Mouse (Mus musculus) hindbrain, embryonic 16.5 days (tissue): ENCODE data around the gene Rnf43. TPM values are rescaled to one million over a fixed set of nuclear protein-coding genes. Genes with fewer than 3 reads are reported as not detected.

Experiments
- ATAC-seq: fragments of 200-750 bp; cut with Nextera tagmentation; 2 replicates; pipeline ENCODE4 v1.8.0; 2017; ENCODE audit warnings: moderate TSS enrichment, moderate library complexity
- H3K27ac ChIP-seq: fragments of 300-500 bp; sonication (generic); 2 replicates; pipeline ENCODE4 v1.5.1; 2014; ENCODE audit warnings: low read depth, mild to moderate bottlenecking, control low read depth, low read length, moderate library complexity
- H3K27me3 ChIP-seq: fragments of 300-500 bp; sonication (generic); replicated peaks from 2 replicates; pipeline ENCODE4 v1.6.1; 2014; ENCODE audit warnings: low read length; ENCODE audit not compliant: control insufficient read depth, insufficient read depth
- H3K36me3 ChIP-seq: fragments of 300-500 bp; sonication (generic); 2 replicates; pipeline ENCODE4 v1.6.1; 2014; ENCODE audit warnings: mild to moderate bottlenecking, low read length, moderate library complexity, mixed read lengths; ENCODE audit not compliant: control insufficient read depth, insufficient read depth
- H3K4me1 ChIP-seq: fragments of 300-500 bp; sonication (generic); 2 replicates; pipeline ENCODE4 v1.6.1; 2014; ENCODE audit warnings: low read depth, low read length; ENCODE audit not compliant: control insufficient read depth, insufficient read depth
- H3K4me2 ChIP-seq: fragments of 300-500 bp; sonication (generic); 2 replicates; pipeline ENCODE4 v1.6.1; 2014; ENCODE audit warnings: mild to moderate bottlenecking, low read length, control low read depth, moderate library complexity
- H3K4me3 ChIP-seq: fragments of 300-500 bp; sonication (generic); 2 replicates; pipeline ENCODE4 v1.5.1; 2014; ENCODE audit warnings: mild to moderate bottlenecking, low read length, control low read depth, moderate library complexity
- H3K9ac ChIP-seq: fragments of 300-500 bp; sonication (generic); 2 replicates; pipeline ENCODE4 v1.6.1; 2014; ENCODE audit warnings: low read depth, mild to moderate bottlenecking, control low read depth, low read length, moderate library complexity
- H3K9me3 ChIP-seq: fragments of 300-500 bp; sonication (generic); 2 replicates; pipeline ENCODE4 v1.6.1; 2014; ENCODE audit warnings: mild to moderate bottlenecking, low read length, moderate library complexity; ENCODE audit not compliant: control insufficient read depth
- WGBS: fragments of 180-500 bp; shearing (Covaris S2); extraction: QIAGEN DNeasy Blood & Tissue Kit; methylation state at CpG from one replicate; pipeline ENCODE4 v1.1.7; 2014; 5-methylcytosine and 5-hydroxymethylcytosine counted together
- polyA plus RNA-seq: library from polyadenylated mRNA; unstranded; fragments of >200 nt; fragmentation: Nextera tagmentation; extraction: Ambion mirVana; gene quantifications from 2 replicates; pipeline ENCODE4 v1.2.1, GENCODE M21; 2015

Rnf43 gene
- polyA plus RNA-seq, 1 experiment from 2014 or later = 0.71 TPM

DNA sequence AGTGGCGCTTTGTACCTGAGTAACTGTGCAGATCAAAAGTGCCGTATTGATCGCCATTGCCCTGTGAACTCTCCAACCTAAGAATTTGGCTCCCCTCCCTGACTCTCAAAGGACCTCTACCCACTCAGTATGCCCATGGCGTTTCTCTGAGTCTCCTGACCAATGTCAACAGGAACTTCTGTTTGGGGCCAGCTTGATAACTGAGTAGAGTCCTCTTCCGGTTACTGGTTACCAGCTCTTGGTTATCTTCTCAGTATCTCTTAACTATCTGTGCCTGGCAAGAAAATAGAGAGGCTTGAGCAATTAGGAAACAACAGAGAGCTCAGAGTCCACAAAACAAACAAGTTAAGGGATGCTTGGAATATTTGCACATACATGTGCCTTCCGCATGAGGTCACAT, 38.6 kb downstream of the Rnf43 start:
- Histone ChIP-seq H3K4me3 (no peak overlapping the region), H3K4me1 (no peaks in the 10 kb centered on the region), H3K4me2 (no peak overlapping the region), H3K9ac (no peak overlapping the region), H3K27ac (no peak overlapping the region), H3K36me3 (no peaks in the 10 kb centered on the region), H3K9me3 (no peaks in the 10 kb centered on the region), H3K27me3 (no peaks in the 10 kb centered on the region)
- no peak for ATAC-seq
- WGBS = 87% methylated on average over 6 of the region's 6 CpGs

- Histone ChIP-seq H3K9me3 (no peaks in the 10 kb centered on the region), H3K4me3 (no peak overlapping the region), H3K4me2 (no peak overlapping the region), H3K36me3 (no peaks in the 10 kb centered on the region), H3K27ac (no peak overlapping the region), H3K27me3 (no peaks in the 10 kb centered on the region), H3K9ac (no peak overlapping the region), H3K4me1 (no peaks in the 10 kb centered on the region)
- WGBS = 88% methylated on average over 14 of the region's 14 CpGs
- ATAC-seq = no peak
Measured at GRCm38 (mm10) chr11:87701877-87702620, 39.5 kb downstream of the Rnf43 start.

DNA sequence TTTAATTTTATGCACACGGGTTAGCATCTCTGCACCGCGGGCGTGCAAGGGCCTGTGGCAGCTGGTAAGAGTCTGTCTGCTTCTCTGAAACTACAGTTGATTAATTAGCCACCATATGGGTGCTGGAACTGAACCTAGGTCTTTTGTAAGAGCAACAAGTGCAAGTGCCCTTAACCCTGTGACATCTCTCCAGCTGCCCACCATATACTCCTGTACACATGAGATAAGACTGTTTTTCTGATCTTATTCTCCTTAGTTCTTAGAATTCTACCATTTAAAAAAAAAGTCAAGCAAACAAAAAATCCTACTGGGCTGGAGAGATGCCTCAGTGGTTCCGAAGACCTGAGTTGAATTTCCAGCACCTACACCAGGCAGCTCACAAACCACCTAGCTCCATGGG, 41.1 kb downstream of the Rnf43 start:
- Histone ChIP-seq H3K36me3 (no peaks in the 10 kb centered on the region), H3K27me3 (no peaks in the 10 kb centered on the region), H3K4me1 (no peaks in the 10 kb centered on the region), H3K27ac (no peak overlapping the region), H3K9ac (no peak overlapping the region), H3K9me3 (no peaks in the 10 kb centered on the region), H3K4me3 (no peak overlapping the region), H3K4me2 (no peak overlapping the region)
- no peak for ATAC-seq
- 74% methylated on average over 5 of the region's 5 CpGs for WGBS

DNA sequence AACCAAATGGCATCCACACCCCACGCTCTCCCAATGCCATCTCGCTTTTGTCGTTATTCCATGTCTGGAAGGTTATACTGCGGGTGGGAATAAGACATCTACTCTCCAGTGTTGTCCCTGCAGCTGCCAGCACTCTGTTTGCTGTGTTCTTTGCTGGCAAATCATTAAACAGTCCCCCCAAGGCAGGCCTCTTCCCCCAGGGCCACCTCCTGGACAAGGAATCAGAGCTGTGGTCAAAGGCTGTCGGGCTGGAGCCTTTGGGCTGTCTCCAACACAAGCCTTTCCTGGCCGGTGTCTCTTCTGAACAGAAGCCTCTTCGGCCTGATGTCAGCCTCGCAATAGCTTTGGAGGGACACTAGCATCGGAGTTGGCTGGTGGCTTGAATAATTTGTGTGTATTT, 41.8 kb downstream of the Rnf43 start:
- 75% methylated on average over 9 of the region's 9 CpGs for WGBS
- Histone ChIP-seq H3K9ac (no peak overlapping the region), H3K36me3 (no peaks in the 10 kb centered on the region), H3K27me3 (no peaks in the 10 kb centered on the region), H3K4me3 (no peak overlapping the region), H3K9me3 (no peaks in the 10 kb centered on the region), H3K4me2 (no peak overlapping the region), H3K4me1 (no peaks in the 10 kb centered on the region), H3K27ac (no peak overlapping the region)
- ATAC-seq = no peak

- Histone ChIP-seq H3K4me1 (peaks cover 7% of the 10 kb centered on the region), H3K9ac (no peak overlapping the region), H3K9me3 (no peaks in the 10 kb centered on the region), H3K4me3 (no peak overlapping the region), H3K27ac (no peak overlapping the region), H3K27me3 (no peaks in the 10 kb centered on the region), H3K4me2 (no peak overlapping the region), H3K36me3 (no peaks in the 10 kb centered on the region)
- ATAC-seq = no peak
- 13% methylated on average over 8 of the region's 8 CpGs for WGBS
Measured at GRCm38 (mm10) chr11:87707570-87707969, 45.0 kb downstream of the Rnf43 start.

- H3K4me3 ChIP-seq = no peak overlapping the region
- H3K27me3 ChIP-seq = no peaks in the 10 kb centered on the region
- H3K4me1 ChIP-seq = peaks cover 7% of the 10 kb centered on the region
- no peaks in the 10 kb centered on the region for H3K9me3 ChIP-seq
- H3K9ac ChIP-seq = no peak overlapping the region
- H3K27ac ChIP-seq = no peak overlapping the region
- 77% methylated on average over 5 of the region's 5 CpGs for WGBS
- no peak overlapping the region for H3K4me2 ChIP-seq
- no peak for ATAC-seq
- no peaks in the 10 kb centered on the region for H3K36me3 ChIP-seq
Measured at GRCm38 (mm10) chr11:87708979-87709378, 46.5 kb downstream of the Rnf43 start.

GRCm38 (mm10) chr11:87709513-87710261, 47.2 kb downstream of the Rnf43 start:
- H3K4me3 ChIP-seq = peak overlapping the region; percentile 30
- H3K9me3 ChIP-seq = no peaks in the 10 kb centered on the region
- WGBS = 12% methylated on average over 21 of the region's 21 CpGs
- no peak overlapping the region for H3K27ac ChIP-seq
- no peaks in the 10 kb centered on the region for H3K36me3 ChIP-seq
- ATAC-seq = no peak
- H3K27me3 ChIP-seq = no peaks in the 10 kb centered on the region
- peak overlapping the region; percentile 41 for H3K9ac ChIP-seq
- peak overlapping the region; percentile 60 for H3K4me2 ChIP-seq
- H3K4me1 ChIP-seq = peaks cover 7% of the 10 kb centered on the region

GRCm38 (mm10) chr11:87710262-87710615, 47.7 kb downstream of the Rnf43 start:
- peaks cover 7% of the 10 kb centered on the region for H3K4me1 ChIP-seq
- no peak overlapping the region for H3K27ac ChIP-seq
- peak overlapping the region; percentile 41; the same call in 1 of the 2 replicates for H3K9ac ChIP-seq
- H3K27me3 ChIP-seq = no peaks in the 10 kb centered on the region
- 62% methylated on average over 7 of the region's 7 CpGs for WGBS
- H3K9me3 ChIP-seq = no peaks in the 10 kb centered on the region
- ATAC-seq = no peak
- no peaks in the 10 kb centered on the region for H3K36me3 ChIP-seq
- peak overlapping the region; percentile 30 for H3K4me3 ChIP-seq
- H3K4me2 ChIP-seq = peak overlapping the region; percentile 60

- Histone ChIP-seq H3K27ac (no peak overlapping the region), H3K4me2 (no peak overlapping the region), H3K9me3 (no peaks in the 10 kb centered on the region), H3K9ac (no peak overlapping the region), H3K27me3 (no peaks in the 10 kb centered on the region), H3K4me1 (peaks cover 7% of the 10 kb centered on the region), H3K36me3 (no peaks in the 10 kb centered on the region), H3K4me3 (no peak overlapping the region)
- ATAC-seq = no peak
- 83% methylated on average over 4 of the region's 4 CpGs for WGBS
Measured at GRCm38 (mm10) chr11:87712188-87712587, 49.7 kb downstream of the Rnf43 start.
